Mouse (Mus musculus) megakaryocyte, embryonic 14.5 days (primary cell): ENCODE measurements around the gene Pimreg. TPM values are rescaled to one million over a fixed set of nuclear protein-coding genes. Genes with fewer than 3 reads are reported as not detected.

Experiments used
- H3K27me3 ChIP-seq: replicated peaks from 2 replicates; pipeline ENCODE3; 2012; ENCODE audit warnings: inconsistent platforms
- H3K36me3 ChIP-seq: replicated peaks from 2 replicates; pipeline ENCODE3; 2012; ENCODE audit warnings: low read length, inconsistent platforms, mixed read lengths
- H3K4me1 ChIP-seq: 2 replicates; pipeline ENCODE4 v1.6.1; 2012; ENCODE audit warnings: inconsistent platforms
- H3K4me3 ChIP-seq: replicated peaks from 2 replicates; pipeline ENCODE3; 2012; ENCODE audit warnings: moderate library complexity, mild to moderate bottlenecking, inconsistent platforms
- H3K9me3 ChIP-seq: 2 replicates; pipeline ENCODE4 v1.6.1; 2012; ENCODE audit warnings: inconsistent platforms
- FLI1 ChIP-seq: IDR thresholded peaks from 2 replicates; pipeline ENCODE4 v1.6.1; 2012; ENCODE audit warnings: low read length, inconsistent platforms, mixed read lengths
- GATA1 ChIP-seq: IDR thresholded peaks from 3 replicates; pipeline ENCODE4 v1.6.1; 2012; ENCODE audit warnings: mixed read lengths, low read length, inconsistent platforms, borderline replicate concordance
- polyA plus RNA-seq: library from polyadenylated mRNA; stranded (reverse); fragments of >175 nt; gene quantifications from 2 replicates; pipeline ENCODE4 v1.2.3, GENCODE M21; 2012; ENCODE audit warnings: low replicate concordance; ENCODE audit not compliant: insufficient read depth

Pimreg gene
- polyA plus RNA-seq, 1 experiment: 50.2 TPM

GRCm38 (mm10) chr11:72057166-72057565, 15.3 kb downstream of the Pimreg start:
- TF ChIP-seq GATA1 (no peak), FLI1 (no peak)
- Histone ChIP-seq H3K36me3 (no peaks in the 10 kb centered on the region), H3K9me3 (no peaks in the 10 kb centered on the region), H3K27me3 (peaks cover 83% of the 10 kb centered on the region), H3K4me3 (no peak overlapping the region), H3K4me1 (peaks cover 14% of the 10 kb centered on the region)

- TF ChIP-seq GATA1: no peak
- TF ChIP-seq FLI1: no peak
Observed at GRCm38 (mm10) chr11:72060416-72060815, 18.6 kb downstream of the Pimreg start.

DNA sequence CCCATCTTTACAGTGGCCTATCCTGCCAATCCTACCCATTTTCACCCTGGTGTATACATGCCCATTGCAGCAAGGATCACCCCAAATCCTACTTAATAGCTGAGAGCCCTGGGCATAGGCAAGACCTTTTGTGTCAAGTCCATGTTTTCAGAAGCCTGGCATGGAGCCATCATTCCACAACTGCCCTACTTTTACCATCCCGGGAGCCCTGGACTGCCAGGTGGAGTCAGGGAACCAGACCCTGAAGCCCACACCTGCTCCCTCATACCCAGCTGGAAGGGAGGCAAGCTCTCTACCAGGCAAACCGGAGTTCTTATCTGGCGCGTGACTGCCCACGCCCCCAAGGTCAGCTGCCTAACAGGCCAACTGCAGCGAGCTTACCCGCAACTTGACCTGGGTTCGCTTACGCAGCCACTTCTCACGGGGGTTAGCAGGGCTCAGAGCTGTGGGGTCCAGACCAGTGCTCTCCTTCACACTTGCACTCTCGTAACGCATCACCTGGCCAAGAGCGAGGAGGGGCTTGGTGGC, 19.3 kb downstream of the Pimreg start:
- Histone ChIP-seq H3K4me1 (no peaks in the 10 kb centered on the region), H3K27me3 (peaks cover 90% of the 10 kb centered on the region), H3K4me3 (no peak overlapping the region), H3K36me3 (no peaks in the 10 kb centered on the region), H3K9me3 (no peaks in the 10 kb centered on the region)
- TF ChIP-seq GATA1 (no peak), FLI1 (no peak)

More at GRCm38 (mm10) chr11:72060416-72060815, 18.6 kb downstream of the Pimreg start:
- Histone ChIP-seq H3K27me3 (peaks cover 91% of the 10 kb centered on the region), H3K4me3 (no peak overlapping the region), H3K36me3 (no peaks in the 10 kb centered on the region), H3K9me3 (no peaks in the 10 kb centered on the region), H3K4me1 (no peaks in the 10 kb centered on the region)

DNA sequence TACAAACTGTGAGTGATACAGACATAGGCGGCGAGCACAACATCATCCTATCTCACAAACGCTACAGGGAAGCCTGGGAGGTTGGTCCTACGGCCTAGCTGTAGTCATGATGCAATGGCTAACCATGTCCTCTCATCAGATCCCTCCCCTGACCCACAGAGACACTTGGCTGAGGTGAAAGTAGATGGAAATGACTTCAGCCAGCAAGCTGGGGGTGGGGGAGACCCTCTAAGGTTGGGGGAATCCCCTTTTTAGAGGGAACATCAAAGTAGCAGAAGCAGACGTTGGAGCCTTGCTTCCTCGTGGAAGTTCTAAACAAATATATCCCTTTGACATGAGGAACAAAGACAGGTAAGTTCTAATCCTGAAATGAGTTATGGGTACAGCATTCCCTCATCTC, 22.6 kb downstream of the Pimreg start:
- Histone ChIP-seq H3K4me3 (no peak overlapping the region), H3K9me3 (no peaks in the 10 kb centered on the region), H3K36me3 (no peaks in the 10 kb centered on the region), H3K27me3 (peaks cover 81% of the 10 kb centered on the region), H3K4me1 (no peaks in the 10 kb centered on the region)
- TF ChIP-seq GATA1: no peak
- no peak for TF ChIP-seq FLI1

GRCm38 (mm10) chr11:72065103-72065502, 23.3 kb downstream of the Pimreg start:
- Histone ChIP-seq H3K36me3 (no peaks in the 10 kb centered on the region), H3K9me3 (no peaks in the 10 kb centered on the region), H3K4me3 (no peak overlapping the region), H3K4me1 (no peaks in the 10 kb centered on the region; the same call in 1 of the 2 replicates), H3K27me3 (peaks cover 79% of the 10 kb centered on the region)
- TF ChIP-seq FLI1: no peak
- no peak for TF ChIP-seq GATA1

- Histone ChIP-seq H3K9me3 (no peaks in the 10 kb centered on the region), H3K27me3 (peaks cover 83% of the 10 kb centered on the region), H3K4me1 (peaks cover 7% of the 10 kb centered on the region; the same call in 1 of the 2 replicates), H3K4me3 (no peak overlapping the region), H3K36me3 (no peaks in the 10 kb centered on the region)
- no peak for TF ChIP-seq GATA1
- no peak for TF ChIP-seq FLI1
Observed at GRCm38 (mm10) chr11:72066330-72066729, 24.5 kb downstream of the Pimreg start.

- Histone ChIP-seq H3K4me1 (peaks cover 7% of the 10 kb centered on the region; the same call in 1 of the 2 replicates), H3K4me3 (no peak overlapping the region), H3K9me3 (no peaks in the 10 kb centered on the region), H3K27me3 (peaks cover 83% of the 10 kb centered on the region), H3K36me3 (no peaks in the 10 kb centered on the region)
- no peak for TF ChIP-seq GATA1
- no peak for TF ChIP-seq FLI1
Observed at GRCm38 (mm10) chr11:72067326-72067725, 25.5 kb downstream of the Pimreg start.

- Histone ChIP-seq H3K9me3 (no peaks in the 10 kb centered on the region), H3K4me3 (no peak overlapping the region), H3K4me1 (peaks cover 7% of the 10 kb centered on the region; the same call in 1 of the 2 replicates), H3K27me3 (peaks cover 82% of the 10 kb centered on the region), H3K36me3 (no peaks in the 10 kb centered on the region)
- TF ChIP-seq FLI1: no peak
- TF ChIP-seq GATA1: no peak
Observed at GRCm38 (mm10) chr11:72068026-72068425, 26.2 kb downstream of the Pimreg start.

GRCm38 (mm10) chr11:72070733-72071132, 28.9 kb downstream of the Pimreg start:
- no peaks in the 10 kb centered on the region for H3K36me3 ChIP-seq
- H3K27me3 ChIP-seq: peaks cover 79% of the 10 kb centered on the region
- H3K9me3 ChIP-seq: no peaks in the 10 kb centered on the region
- TF ChIP-seq FLI1: no peak
- TF ChIP-seq GATA1: no peak
- no peak overlapping the region for H3K4me3 ChIP-seq
- peaks cover 7% of the 10 kb centered on the region; the same call in 1 of the 2 replicates for H3K4me1 ChIP-seq

- no peak for TF ChIP-seq FLI1
- no peak for TF ChIP-seq GATA1
- H3K4me1 ChIP-seq: peaks cover 7% of the 10 kb centered on the region; the same call in 1 of the 2 replicates
- no peaks in the 10 kb centered on the region for H3K36me3 ChIP-seq
- no peak overlapping the region for H3K4me3 ChIP-seq
- no peaks in the 10 kb centered on the region for H3K9me3 ChIP-seq
- peaks cover 70% of the 10 kb centered on the region for H3K27me3 ChIP-seq
Observed at GRCm38 (mm10) chr11:72072331-72072905, 30.6 kb downstream of the Pimreg start.
